Mouse (Mus musculus): ENCODE measurements around the gene Tmem136. TPM values are rescaled to one million over a fixed set of nuclear protein-coding genes. Genes with fewer than 3 reads are reported as not detected.

Tmem136 gene
- total RNA-seq, 2 experiments from 2014 or later: 19.9 TPM

DNA sequence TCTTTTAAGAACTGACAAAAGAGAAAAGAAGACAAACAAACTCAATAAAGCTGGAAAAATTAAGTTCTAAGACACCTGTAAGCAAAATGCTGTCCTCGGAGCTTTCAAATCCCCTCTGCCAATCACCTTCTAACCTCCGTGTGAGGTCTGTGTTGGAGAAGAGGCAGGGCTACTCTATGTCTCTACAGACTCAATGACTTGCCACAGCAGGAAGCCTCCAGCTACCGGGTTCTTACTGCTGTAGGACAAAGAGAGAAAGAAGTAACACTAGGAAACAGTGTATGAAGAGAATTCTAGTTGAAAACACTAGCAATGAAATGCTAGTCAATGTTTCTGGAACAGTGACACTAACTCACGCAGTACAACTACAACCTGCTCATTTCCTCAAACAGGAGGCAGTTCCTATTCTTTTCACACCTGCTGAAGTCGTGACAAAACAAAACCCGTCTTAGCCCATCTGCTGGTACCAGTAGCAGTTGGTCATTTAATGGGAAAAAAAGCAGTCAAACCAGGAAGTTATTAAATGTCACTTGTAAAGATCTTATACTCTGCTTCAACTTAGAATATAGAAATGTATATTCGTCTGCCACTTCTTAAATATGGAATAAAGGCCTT, 32.8 kb downstream of the Tmem136 start:
- no peak for DNase-seq (ENCODE audit: low spot score in 2 of 2)

DNA sequence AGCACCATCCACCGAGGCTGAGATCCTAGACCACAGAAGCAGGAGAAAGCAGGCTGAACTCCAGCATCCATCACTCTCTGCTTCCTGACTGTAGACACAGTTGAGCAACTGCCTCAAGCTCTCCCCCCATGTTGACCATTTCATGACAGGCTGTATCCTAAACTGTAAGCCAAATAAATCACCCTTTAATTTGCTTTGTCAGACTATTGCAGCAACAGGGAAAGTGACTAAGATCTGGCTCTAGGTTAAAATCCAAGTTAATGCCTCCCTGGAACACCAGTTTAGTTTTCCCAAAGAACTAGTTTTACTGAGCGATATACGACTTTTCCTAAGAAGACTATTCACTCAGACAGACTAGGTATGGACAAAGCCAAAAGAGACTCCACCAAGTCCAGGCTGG, 37.7 kb downstream of the Tmem136 start:
- DNase-seq (ENCODE audit: low spot score in 2 of 2): no peak

DNA sequence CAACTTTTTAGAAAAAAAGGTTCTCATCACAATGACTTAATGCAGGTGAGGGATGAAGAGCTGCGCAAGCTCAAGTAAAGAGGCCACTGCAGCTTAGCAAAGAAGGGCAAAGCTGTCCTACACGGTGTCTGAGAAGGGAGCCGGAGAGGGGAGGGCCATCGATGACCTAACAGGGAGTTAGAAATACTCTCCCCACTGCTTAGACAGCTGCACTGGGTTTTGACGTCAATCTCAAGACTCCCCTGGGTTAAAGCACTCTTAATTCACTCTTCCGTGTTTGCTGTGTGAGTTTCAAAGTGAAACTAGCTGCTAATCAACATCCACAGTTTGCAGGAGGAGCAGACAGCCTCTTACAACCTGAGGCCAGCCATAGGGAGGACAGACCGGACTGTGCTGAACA, 40.2 kb downstream of the Tmem136 start:
- DNase-seq (ENCODE audit: low spot score in 2 of 2): no peak

GRCm38 (mm10) chr9:43074611-43075010, 41.8 kb downstream of the Tmem136 start:
- no peak for DNase-seq (ENCODE audit: low spot score in 2 of 2)

GRCm38 (mm10) chr9:43071741-43072140, 44.6 kb downstream of the Tmem136 start:
- no peak for DNase-seq (ENCODE audit: low spot score in 2 of 2)

GRCm38 (mm10) chr9:43071176-43071575, 45.2 kb downstream of the Tmem136 start:
- no peak for DNase-seq (ENCODE audit: low spot score in 2 of 2)

DNA sequence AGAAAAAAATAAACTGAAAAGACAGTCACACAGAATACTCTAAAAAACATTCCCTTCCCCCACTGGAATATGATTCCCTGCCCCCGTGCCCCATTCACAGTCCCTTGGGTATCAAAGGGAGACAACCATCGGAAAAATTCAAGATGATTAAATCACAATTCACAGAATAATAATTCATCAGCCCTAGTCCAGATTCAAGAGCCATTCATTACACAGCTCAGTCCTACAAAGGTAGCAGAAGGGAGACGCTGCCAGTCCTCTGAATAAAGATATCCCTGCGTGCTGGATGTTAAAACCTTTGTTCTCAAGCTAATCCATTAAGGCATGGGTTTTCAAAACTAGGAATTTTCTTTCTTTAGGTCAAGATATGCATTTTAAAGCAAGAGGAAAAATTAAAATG, 45.8 kb downstream of the Tmem136 start:
- DNase-seq (ENCODE audit: low spot score in 2 of 2): no peak

DNA sequence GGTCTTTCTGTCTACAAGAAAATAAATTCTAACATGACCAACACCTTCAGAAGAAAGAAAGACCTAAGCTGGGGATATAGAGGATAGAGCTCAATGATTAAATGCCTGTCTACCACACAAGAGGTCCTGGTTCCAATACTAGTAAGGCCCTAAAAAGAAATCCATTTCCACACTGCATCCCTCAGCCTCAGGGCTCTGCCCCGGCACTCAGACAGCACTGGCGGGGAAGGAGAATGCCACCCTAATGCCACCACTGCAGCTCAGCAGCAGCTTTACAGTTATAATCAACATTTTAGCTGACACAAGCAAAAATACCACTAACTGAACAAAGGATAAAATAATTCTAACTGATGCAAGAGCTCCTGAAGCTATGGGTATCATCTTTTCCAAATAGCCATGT, 46.2 kb downstream of the Tmem136 start:
- no peak for DNase-seq (ENCODE audit: low spot score in 2 of 2)

DNA sequence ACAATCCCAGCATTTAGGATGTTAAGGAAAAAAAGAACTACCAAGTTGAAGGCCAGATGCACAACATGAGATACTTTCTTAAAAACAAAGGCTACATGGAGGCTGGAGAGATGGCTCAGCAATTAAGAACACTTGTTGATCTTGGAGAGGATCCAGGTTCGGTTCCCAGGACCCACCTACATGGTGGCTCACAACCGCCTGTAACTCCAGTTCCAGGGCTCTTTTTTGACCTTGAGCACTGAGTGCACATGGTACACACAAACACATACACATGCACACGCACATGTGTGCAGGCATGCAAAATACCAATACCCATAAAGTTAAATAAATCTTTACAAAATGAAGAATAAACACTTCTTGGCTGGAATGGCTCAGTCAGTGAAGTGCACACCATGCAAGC, 48.5 kb downstream of the Tmem136 start:
- DNase-seq (ENCODE audit: low spot score in 2 of 2): no peak

- DNase-seq (ENCODE audit: low spot score in 2 of 2): no peak
These were observed 51.1 kb downstream of the Tmem136 start for GRCm38 (mm10) chr9:43065231-43065630.

- no peak for DNase-seq (ENCODE audit: low spot score in 2 of 2)
These were observed 54.8 kb downstream of the Tmem136 start for GRCm38 (mm10) chr9:43061545-43061944.

Other genes starting within 250 kb of the Tmem136 start
- gene Grik4, start 172.1 kb downstream of the Tmem136 start, total RNA-seq (2021): 10 to 100 TPM; 67.1 to 71.4 TPM
- gene Arhgef12, start 9.3 kb downstream of the Tmem136 start, total RNA-seq (2021): 100 to 1,000 TPM; 151 to 163 TPM
- gene Pou2f3, start 93.8 kb upstream of the Tmem136 start, total RNA-seq (2021): not detected
- gene Oaf, start 123.3 kb upstream of the Tmem136 start, total RNA-seq (2021): 10 to 100 TPM; 18.2 to 24.4 TPM
- under 1 TPM; 0.44 to 0.67 TPM for gene Trim29, start 194.3 kb upstream of the Tmem136 start, total RNA-seq (2021)